8 mouse cellular contexts compared by ENCODE assay signal in genomic region chr4:130879048-130879384, GRCm38 (mm10). TPM values are rescaled to one million over a fixed set of nuclear protein-coding genes. Genes with fewer than 3 reads are reported as not detected.
DNase-seq lines count a peak whose midpoint lies in the region; ATAC-seq and TF ChIP-seq lines count a peak whose summit lies in the region.

No protein-coding gene starts in this region.

- H3K27me3 ChIP-seq in kidney, embryonic 16.5 days (ENCODE audit: insufficient read depth, low read length), result 0 out of 2 replicates have a peak, but pooled peaks cover 3% of the 10 kb centered on the region
- peaks cover 8% of the 10 kb centered on the region for H3K27me3 ChIP-seq in forebrain, embryonic 11.5 days (ENCODE audit: control insufficient read depth, insufficient read depth, low read length)
- 0 out of 2 replicates have a peak, but pooled peaks cover 8% of the 10 kb centered on the region for H3K27me3 ChIP-seq in hindbrain, embryonic 15.5 days
- no peaks in the 10 kb centered on the region for H3K27me3 ChIP-seq in midbrain, embryonic 16.5 days (ENCODE audit: control insufficient read depth, insufficient read depth, low read depth, low read length)
- peaks cover 7% of the 10 kb centered on the region; the same call in 1 of the 2 replicates for H3K27me3 ChIP-seq in liver, postnatal 0 days (ENCODE audit: insufficient read depth, low read length)

- no peak for TF ChIP-seq CTCF in liver, postnatal 0 days (IDR thresholded peaks at IDR 0.05; ENCODE audit: low read depth)

- DNase-seq in kidney, adult 18-20 months, result no peak
- DNase-seq in forebrain, embryonic 11.5 days (ENCODE audit: low spot score), result no peak
- DNase-seq in gastrocnemius, adult 18-20 months (ENCODE audit: low spot score), result no peak
- no peak for DNase-seq in liver, postnatal 0 days
- no peak for DNase-seq in T-cell, adult 2 months (ENCODE audit: low spot score)

- no peaks in the 10 kb centered on the region for H3K9me3 ChIP-seq in kidney, embryonic 16.5 days (ENCODE audit: low read length)
- H3K9me3 ChIP-seq in forebrain, embryonic 11.5 days (ENCODE audit: control insufficient read depth, low read length), result no peaks in the 10 kb centered on the region
- H3K9me3 ChIP-seq in hindbrain, embryonic 15.5 days, result no peaks in the 10 kb centered on the region
- H3K9me3 ChIP-seq in midbrain, embryonic 16.5 days (replicated peaks; ENCODE audit: control insufficient read depth, low read length, poor library complexity, severe bottlenecking), result no peaks in the 10 kb centered on the region
- no peaks in the 10 kb centered on the region for H3K9me3 ChIP-seq in liver, postnatal 0 days (ENCODE audit: low read length)

- no peak overlapping the region for H3K4me2 ChIP-seq in kidney, embryonic 16.5 days (replicated peaks; ENCODE audit: low read depth, low read length)
- no peak overlapping the region for H3K4me2 ChIP-seq in forebrain, embryonic 11.5 days (ENCODE audit: low read depth, low read length, severe bottlenecking)
- peak overlapping the region; percentile 49; the same call in 1 of the 2 replicates for H3K4me2 ChIP-seq in hindbrain, embryonic 15.5 days
- no peak overlapping the region for H3K4me2 ChIP-seq in midbrain, embryonic 16.5 days (ENCODE audit: low read length)
- H3K4me2 ChIP-seq in liver, postnatal 0 days (ENCODE audit: low read depth, low read length), result no peak overlapping the region

- ATAC-seq in kidney, embryonic 16.5 days (ENCODE audit: low FRiP score, low TSS enrichment), result peak; percentile 9
- ATAC-seq in forebrain, embryonic 11.5 days (replicated peaks; ENCODE audit: low FRiP score), result peak; percentile 16; the same call in 1 of the 2 replicates
- no peak for ATAC-seq in hindbrain, embryonic 15.5 days (ENCODE audit: low FRiP score, low read depth)
- ATAC-seq in midbrain, embryonic 16.5 days, result no peak
- no peak for ATAC-seq in liver, postnatal 0 days

- H3K36me3 ChIP-seq in kidney, embryonic 16.5 days (ENCODE audit: insufficient read depth, low read length), result no peaks in the 10 kb centered on the region
- no peaks in the 10 kb centered on the region for H3K36me3 ChIP-seq in forebrain, embryonic 11.5 days (ENCODE audit: control insufficient read depth, insufficient read depth, low read length)
- no peaks in the 10 kb centered on the region for H3K36me3 ChIP-seq in hindbrain, embryonic 15.5 days
- no peaks in the 10 kb centered on the region for H3K36me3 ChIP-seq in midbrain, embryonic 16.5 days (ENCODE audit: control insufficient read depth, insufficient read depth, low read length)
- no peaks in the 10 kb centered on the region for H3K36me3 ChIP-seq in liver, postnatal 0 days (replicated peaks; ENCODE audit: insufficient read depth, low read length)

- no peak overlapping the region for H3K27ac ChIP-seq in kidney, embryonic 16.5 days (ENCODE audit: low read length)
- no peak overlapping the region for H3K27ac ChIP-seq in forebrain, embryonic 11.5 days (ENCODE audit: low read depth, low read length)
- 0 out of 2 replicates have a peak overlapping the region, but pooled peaks have one; percentile 52 for H3K27ac ChIP-seq in hindbrain, embryonic 15.5 days (replicated peaks)
- H3K27ac ChIP-seq in midbrain, embryonic 16.5 days (ENCODE audit: low read length), result peak overlapping the region; percentile 69
- no peak overlapping the region for H3K27ac ChIP-seq in liver, postnatal 0 days (ENCODE audit: low read depth)

- no peak overlapping the region for H3K4me3 ChIP-seq in kidney, embryonic 16.5 days (ENCODE audit: low read length)
- no peak overlapping the region for H3K4me3 ChIP-seq in forebrain, embryonic 11.5 days (ENCODE audit: low read depth, low read length)
- H3K4me3 ChIP-seq in hindbrain, embryonic 15.5 days, result no peak overlapping the region
- no peak overlapping the region for H3K4me3 ChIP-seq in midbrain, embryonic 16.5 days (ENCODE audit: low read depth, low read length)
- no peak overlapping the region for H3K4me3 ChIP-seq in liver, postnatal 0 days (ENCODE audit: low read depth, low read length)

- WGBS in kidney, embryonic 16.5 days, result 65% methylated on average over 1 of the region's 1 CpGs
- WGBS in forebrain, embryonic 11.5 days, result 61% methylated on average over 1 of the region's 1 CpGs
- WGBS in hindbrain, embryonic 15.5 days, result 82% methylated on average over 1 of the region's 1 CpGs
- 87% methylated on average over 1 of the region's 1 CpGs for WGBS in midbrain, embryonic 16.5 days
- 71% methylated on average over 1 of the region's 1 CpGs for WGBS in liver, postnatal 0 days (ENCODE audit: insufficient replicate concordance)

- H3K9ac ChIP-seq in kidney, embryonic 16.5 days (replicated peaks; ENCODE audit: low read length), result peak overlapping the region; percentile 40; the same call in 1 of the 2 replicates
- peak overlapping the region; percentile 53; the same call in 1 of the 2 replicates for H3K9ac ChIP-seq in forebrain, embryonic 11.5 days (ENCODE audit: low read length)
- 0 out of 2 replicates have a peak overlapping the region, but pooled peaks have one; percentile 35 for H3K9ac ChIP-seq in hindbrain, embryonic 15.5 days
- H3K9ac ChIP-seq in midbrain, embryonic 16.5 days (ENCODE audit: low read depth, low read length), result peak overlapping the region; percentile 61; the same call in 1 of the 2 replicates
- H3K9ac ChIP-seq in liver, postnatal 0 days (replicated peaks), result no peak overlapping the region

- peaks cover 23% of the 10 kb centered on the region for H3K4me1 ChIP-seq in kidney, embryonic 16.5 days (ENCODE audit: insufficient read depth, low read length)
- H3K4me1 ChIP-seq in forebrain, embryonic 11.5 days (replicated peaks; ENCODE audit: control insufficient read depth, insufficient read depth, low read length), result peaks cover 7% of the 10 kb centered on the region; the same call in 1 of the 2 replicates
- H3K4me1 ChIP-seq in hindbrain, embryonic 15.5 days (replicated peaks), result peaks cover 30% of the 10 kb centered on the region
- peaks cover 16% of the 10 kb centered on the region for H3K4me1 ChIP-seq in midbrain, embryonic 16.5 days (ENCODE audit: control insufficient read depth, insufficient read depth, low read length)
- H3K4me1 ChIP-seq in liver, postnatal 0 days (ENCODE audit: insufficient read depth), result no peaks in the 10 kb centered on the region

- TF ChIP-seq EP300 in liver, postnatal 0 days (IDR thresholded peaks at IDR 0.05; ENCODE audit: low read depth), result no peak

RNA-seq across cellular contexts. Expression of gene Laptm5, which starts 33.9 kb away (rescaled TPM):
- 21.6 and 25.9 TPM in 2 replicates for polyA plus RNA-seq in kidney, embryonic 16.5 days (2015; fragmentation: Nextera tagmentation; extraction: Ambion mirVana)
- polyA plus RNA-seq in forebrain, embryonic 11.5 days (2014; fragmentation: Nextera tagmentation; extraction: Ambion mirVana), result 17.2 and 20.7 TPM in 2 replicates
- polyA plus RNA-seq in hindbrain, embryonic 15.5 days (2015; fragmentation: Nextera tagmentation; extraction: Ambion mirVana), result 24.9 and 34.6 TPM in 2 replicates
- 22.0 and 22.3 TPM in 2 replicates for polyA plus RNA-seq in midbrain, embryonic 16.5 days (2015; fragmentation: Nextera tagmentation; extraction: Ambion mirVana)
- total RNA-seq in gastrocnemius, adult 18-20 months (2021), result 1 to 10 TPM; 2.7 to 6.0 TPM
- 109 and 113 TPM in 2 replicates for polyA plus RNA-seq in liver, postnatal 0 days (2015; fragmentation: Nextera tagmentation; extraction: Ambion mirVana)

Comparison
In these comparisons a context has a peak if more than half of its experiments do, and no peak if none do; other contexts are left out.
1. ATAC-seq: peak in kidney, embryonic 16.5 days (single experiment) and forebrain, embryonic 11.5 days (single experiment); none in hindbrain, embryonic 15.5 days (single experiment), midbrain, embryonic 16.5 days (single experiment) and liver, postnatal 0 days (single experiment).
2. H3K27ac ChIP-seq: peak in hindbrain, embryonic 15.5 days (single experiment) and midbrain, embryonic 16.5 days (single experiment); none in kidney, embryonic 16.5 days (single experiment), forebrain, embryonic 11.5 days (single experiment) and liver, postnatal 0 days (single experiment).